Mouse (Mus musculus): Measurements from ENCODE around the gene Immp2l. TPM values are rescaled to one million over a fixed set of nuclear protein-coding genes. Genes with fewer than 3 reads are reported as not detected.
A peak's percentile ranks its signal among the peaks of the same experiment; 100 is the strongest.
"Not testable (repeated sequence)": the region's sequence is repeated elsewhere in the genome, so short reads cannot be mapped to it uniquely, and the experiment has no call there.

The Immp2l gene
- 1 to 10 TPM; 7.1 to 8.8 TPM for total RNA-seq (2021)
- long read RNA-seq, experiment 1 = 0 reads
- long read RNA-seq, experiment 2 = 0 reads

DNA sequence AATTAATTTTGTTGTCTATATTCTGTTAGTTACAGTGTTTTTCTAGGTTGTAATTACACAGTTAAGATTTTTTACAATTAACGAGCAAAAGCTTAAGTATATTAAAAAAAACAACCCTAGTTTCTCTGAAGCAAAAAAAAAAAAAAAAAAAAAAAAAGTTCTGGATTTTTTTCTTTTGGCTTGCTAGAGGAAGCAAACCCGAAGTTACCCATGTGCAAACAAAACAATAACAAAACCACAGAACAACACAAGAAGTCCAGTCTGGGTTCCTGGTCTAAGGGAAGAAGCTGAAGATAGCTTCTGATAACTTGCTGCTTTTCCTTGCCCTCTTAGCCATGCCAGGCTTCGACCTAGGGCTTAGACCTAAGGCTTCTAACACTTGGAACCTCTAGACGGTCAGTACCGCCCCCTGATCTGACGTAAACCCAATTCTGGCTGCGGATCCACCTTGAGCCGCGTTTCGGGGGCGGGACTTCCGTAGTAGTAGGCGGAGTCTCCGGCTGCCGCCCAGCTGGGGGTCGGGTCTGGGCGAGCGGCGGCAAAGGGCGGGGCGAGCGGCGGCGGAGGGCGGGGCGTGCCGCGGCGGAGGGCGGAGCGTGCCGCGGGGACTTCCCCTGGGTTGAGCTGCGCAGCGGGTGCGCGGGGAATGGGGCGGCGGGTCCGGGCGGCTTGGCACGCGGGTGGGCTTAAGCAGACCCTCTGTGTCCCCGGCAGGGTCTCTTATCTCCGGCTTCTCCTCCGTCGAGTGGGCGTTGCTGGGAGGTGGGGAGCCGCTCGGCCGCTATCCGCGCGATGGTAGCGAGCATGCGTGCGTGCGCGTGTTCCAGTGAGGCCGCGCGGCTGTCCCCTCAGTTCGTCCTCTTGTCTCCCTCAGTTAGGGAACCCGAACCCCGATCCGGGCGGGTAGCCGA lies at the start of gene Immp2l:
Gene Immp2l, plus strand, starts transcription at position 580 of the 911 bp plus-strand sequence.
- peak; percentile 93 for DNase-seq
- intact Hi-C loops (cut with DNase I; ENCODE audit: low total_unique reads) = no loop called here

DNA sequence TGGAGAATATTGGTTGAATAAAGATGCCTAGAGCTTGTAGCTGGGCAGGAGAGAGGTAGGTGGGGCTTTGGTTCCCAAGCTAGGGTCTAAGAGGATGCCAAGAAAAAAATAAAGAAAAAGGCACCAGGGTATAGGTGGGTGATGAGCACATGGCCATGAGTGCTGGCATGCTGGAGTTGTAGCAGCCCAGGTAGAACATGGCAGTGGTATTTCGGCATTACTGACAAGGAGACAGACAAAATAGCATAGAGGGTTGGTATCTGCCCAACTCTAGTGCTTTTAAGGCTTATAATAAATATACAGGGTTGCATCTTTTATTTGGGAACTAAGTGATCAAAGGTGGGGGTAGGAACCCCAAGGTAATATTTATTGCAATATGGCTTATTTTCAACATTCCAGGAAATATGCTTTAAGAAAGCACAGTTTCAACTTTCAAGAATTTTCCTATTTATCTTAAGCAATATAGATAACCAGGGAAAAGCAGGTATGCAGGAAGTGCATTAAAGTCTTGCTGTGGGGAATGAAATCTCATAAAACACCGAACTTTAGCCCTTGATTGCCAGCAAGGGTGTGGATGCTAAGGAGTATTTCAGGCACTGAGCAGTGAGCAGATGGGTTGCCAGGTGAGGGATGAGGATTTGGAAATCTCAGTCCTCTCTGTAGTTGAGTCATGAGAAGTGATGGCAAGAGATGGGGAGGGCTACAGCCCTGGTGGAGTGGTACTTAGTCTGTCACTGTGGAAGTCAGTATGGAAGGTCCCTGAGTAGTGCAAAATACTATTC lies 45.0 kb upstream of the Immp2l start:
- no peak for DNase-seq
- intact Hi-C loops (cut with DNase I; ENCODE audit: low total_unique reads) = no loop called here

DNA sequence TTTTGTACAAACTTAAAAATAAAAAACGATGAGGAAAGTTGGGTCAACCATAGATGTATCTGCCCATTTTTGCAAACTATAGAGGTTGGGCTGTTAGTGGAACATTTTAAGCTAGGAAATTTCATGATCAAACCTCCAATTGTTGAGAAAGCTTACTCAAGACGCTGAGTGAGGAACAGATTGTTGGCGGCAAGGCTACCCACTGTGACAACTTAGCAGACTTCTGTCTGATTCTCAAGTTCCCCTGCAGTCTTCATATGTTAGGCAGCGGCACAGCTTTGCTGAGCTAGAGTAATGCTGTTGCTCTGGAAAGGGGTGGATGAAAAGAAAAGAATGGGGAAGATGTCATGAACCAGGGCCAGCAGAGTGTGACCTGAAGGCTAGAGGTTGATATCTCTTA lies 44.2 kb upstream of the Immp2l start:
- no peak for DNase-seq
- intact Hi-C loops (cut with DNase I; ENCODE audit: low total_unique reads) = no loop called here

DNA sequence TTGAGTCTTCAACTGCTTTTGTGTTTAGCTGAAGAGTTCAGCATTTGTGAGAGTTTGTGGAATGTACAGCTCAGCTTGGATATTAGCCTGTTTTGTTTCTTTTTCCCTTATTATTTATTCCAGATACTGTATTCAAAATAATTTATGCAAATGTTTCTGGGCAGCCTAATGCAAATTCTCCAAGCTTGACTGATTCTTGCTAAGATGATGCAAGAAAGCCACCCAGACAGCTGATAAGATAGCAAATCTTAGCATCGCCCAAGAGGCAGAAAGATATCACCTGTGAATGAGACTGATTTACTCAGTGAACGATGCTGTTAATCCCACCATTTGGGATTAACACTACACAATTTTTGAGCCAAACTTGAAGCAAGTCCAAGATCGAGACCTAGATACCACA lies 43.7 kb upstream of the Immp2l start:
- no peak for DNase-seq
- intact Hi-C loops (cut with DNase I; ENCODE audit: low total_unique reads) = no loop called here

- no peak for DNase-seq
- intact Hi-C loops (cut with DNase I; ENCODE audit: low total_unique reads) = no loop called here
Measured at GRCm38 (mm10) chr12:40983021-40983420, 40.9 kb upstream of the Immp2l start.

GRCm38 (mm10) chr12:40984735-40985134 lies 39.2 kb upstream of the Immp2l start:
- intact Hi-C loops (cut with DNase I; ENCODE audit: low total_unique reads) = no loop called here
- DNase-seq = no peak

- intact Hi-C loops (cut with DNase I; ENCODE audit: low total_unique reads) = no loop called here
Measured at GRCm38 (mm10) chr12:40985791-40986190, 38.1 kb upstream of the Immp2l start.

DNA sequence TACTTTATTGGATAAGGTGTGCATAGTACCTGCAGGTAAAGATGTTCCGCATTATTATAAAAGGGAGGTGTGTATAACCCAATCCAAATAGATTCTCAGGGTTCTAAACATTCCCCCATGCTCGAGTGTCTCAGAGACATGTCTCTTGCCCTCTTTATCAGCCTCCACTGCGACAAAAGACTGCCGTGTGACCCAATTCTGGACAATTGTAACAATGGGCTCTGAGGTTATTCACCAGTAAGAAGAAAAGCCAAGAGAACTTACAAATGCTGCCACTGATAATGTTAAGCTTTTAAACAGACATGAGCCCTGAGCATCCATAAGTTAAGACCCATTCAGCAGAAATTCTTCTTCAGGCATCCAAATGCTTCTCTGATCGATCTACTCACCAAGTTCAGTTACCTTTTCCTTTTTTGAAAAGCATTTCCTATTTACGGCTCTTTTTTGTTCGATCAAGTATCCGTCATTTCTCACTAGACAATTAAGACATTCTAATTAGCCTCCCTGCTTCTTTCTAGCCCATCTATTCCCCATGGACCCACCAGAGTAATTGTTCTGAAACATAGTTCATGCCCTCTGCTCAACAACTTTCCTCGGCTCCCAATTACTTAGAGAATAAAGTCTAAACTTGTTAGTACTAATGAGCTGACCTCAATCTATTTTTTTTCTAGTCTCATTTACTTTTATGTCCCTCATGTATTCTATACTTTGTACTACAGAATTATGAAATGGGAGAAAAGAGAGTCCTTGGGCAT lies 35.4 kb upstream of the Immp2l start:
- no peak for DNase-seq
- intact Hi-C loops (cut with DNase I; ENCODE audit: low total_unique reads) = no loop called here

More at GRCm38 (mm10) chr12:40985791-40986190, 38.1 kb upstream of the Immp2l start:
- no peak for DNase-seq

DNA sequence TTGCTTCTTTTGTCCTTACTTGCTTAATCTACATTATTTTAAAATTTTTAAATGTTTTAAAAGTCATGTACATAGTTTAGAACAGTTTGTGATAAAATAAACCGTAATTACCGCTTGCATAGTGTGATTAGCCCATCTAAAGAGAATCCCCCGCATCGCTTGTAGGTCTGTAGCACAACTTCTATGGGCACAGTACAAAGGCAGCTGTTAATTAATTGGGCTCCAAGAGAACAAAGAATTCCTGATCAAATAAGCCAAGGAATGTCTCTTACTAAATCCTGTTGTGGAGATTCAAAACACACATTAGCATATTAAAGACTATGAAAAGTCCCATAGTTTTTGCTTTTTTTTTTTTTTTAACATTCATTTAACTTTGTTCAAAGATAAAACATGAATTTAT lies 32.2 kb upstream of the Immp2l start:
- no peak for DNase-seq
- intact Hi-C loops (cut with DNase I; ENCODE audit: low total_unique reads) = no loop called here

- intact Hi-C loops (cut with DNase I; ENCODE audit: low total_unique reads) = not testable (repeated sequence)
Measured at GRCm38 (mm10) chr12:40992237-40992636, 31.7 kb upstream of the Immp2l start.

DNA sequence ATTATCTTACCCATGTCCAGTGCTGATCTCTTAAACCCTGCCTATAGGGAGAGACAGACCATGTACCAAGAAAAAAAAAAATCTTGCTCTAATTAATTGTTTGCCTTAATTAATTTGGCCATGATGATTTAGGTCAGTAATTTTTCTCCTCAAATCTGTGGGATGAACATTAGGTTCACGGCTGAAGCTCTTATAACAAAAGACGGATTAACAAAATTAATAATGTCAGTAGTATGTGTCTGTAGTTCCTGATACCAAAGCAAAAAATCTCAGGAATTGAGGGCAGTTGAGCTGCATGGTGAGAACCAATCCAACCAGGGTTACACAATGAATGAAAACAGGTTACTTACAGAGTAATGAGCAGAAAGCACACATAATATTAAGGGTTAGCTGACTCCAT lies 29.0 kb upstream of the Immp2l start:
- intact Hi-C loops (cut with DNase I; ENCODE audit: low total_unique reads) = no loop called here

More at GRCm38 (mm10) chr12:40992237-40992636, 31.7 kb upstream of the Immp2l start:
- DNase-seq = not testable (repeated sequence)

GRCm38 (mm10) chr12:40995618-40996370 lies 28.1 kb upstream of the Immp2l start:
- no peak for DNase-seq
- intact Hi-C loops (cut with DNase I; ENCODE audit: low total_unique reads) = no loop called here

More for the DNA sequence above, 29.0 kb upstream of the Immp2l start:
- DNase-seq = no peak

- intact Hi-C loops (cut with DNase I; ENCODE audit: low total_unique reads) = no loop called here
- DNase-seq = no peak
Measured at GRCm38 (mm10) chr12:41022516-41022915, 1.4 kb upstream of the Immp2l start.

DNA sequence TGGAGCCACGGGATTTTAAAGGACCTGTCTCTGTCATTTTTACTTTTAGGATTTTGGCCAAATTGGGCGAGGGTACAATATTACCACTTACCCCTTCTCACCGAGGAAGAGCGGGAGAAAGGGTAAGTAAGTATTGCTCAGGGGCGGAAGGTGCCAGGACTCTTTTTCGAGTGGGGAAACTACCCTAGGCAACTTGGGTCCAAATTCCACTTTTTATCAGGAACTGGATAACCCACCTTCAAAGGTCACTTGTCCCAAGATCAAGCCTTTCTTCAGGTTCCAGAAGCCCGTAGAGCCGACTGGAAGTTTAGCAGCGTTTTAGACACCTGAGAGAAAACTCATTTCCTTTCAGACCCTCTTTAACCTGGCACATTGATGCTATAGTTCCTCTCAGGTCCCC lies 622 bp downstream of the Immp2l start:
- intact Hi-C loops (cut with DNase I; ENCODE audit: low total_unique reads) = no loop called here

GRCm38 (mm10) chr12:41027485-41027884 lies 3.6 kb downstream of the Immp2l start:
- DNase-seq = no peak
- intact Hi-C loops (cut with DNase I; ENCODE audit: low total_unique reads) = no loop called here

More for the DNA sequence above, 622 bp downstream of the Immp2l start:
- DNase-seq = no peak

GRCm38 (mm10) chr12:41031119-41031518 lies 7.2 kb downstream of the Immp2l start:
- intact Hi-C loops (cut with DNase I; ENCODE audit: low total_unique reads) = no loop called here
- DNase-seq = no peak

DNA sequence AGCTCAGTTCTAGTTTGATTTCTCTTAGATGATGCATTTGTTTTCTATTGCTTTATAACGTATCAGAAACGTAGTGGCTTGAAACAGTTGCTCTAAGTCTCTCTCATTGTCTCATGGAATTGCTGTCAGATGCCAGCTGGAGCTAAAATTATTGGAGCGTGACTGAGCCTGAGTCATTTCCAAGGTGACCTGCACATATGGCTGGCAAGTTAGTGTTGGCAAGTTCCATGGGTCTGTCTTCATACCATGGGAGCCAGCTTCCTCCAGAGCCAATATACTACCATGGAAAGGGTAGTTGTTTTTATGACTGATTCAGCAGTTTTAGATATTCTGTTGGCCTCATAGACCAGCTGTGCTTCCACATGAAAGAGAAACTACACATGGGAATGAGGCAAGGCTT lies 9.3 kb downstream of the Immp2l start:
- DNase-seq = no peak

DNA sequence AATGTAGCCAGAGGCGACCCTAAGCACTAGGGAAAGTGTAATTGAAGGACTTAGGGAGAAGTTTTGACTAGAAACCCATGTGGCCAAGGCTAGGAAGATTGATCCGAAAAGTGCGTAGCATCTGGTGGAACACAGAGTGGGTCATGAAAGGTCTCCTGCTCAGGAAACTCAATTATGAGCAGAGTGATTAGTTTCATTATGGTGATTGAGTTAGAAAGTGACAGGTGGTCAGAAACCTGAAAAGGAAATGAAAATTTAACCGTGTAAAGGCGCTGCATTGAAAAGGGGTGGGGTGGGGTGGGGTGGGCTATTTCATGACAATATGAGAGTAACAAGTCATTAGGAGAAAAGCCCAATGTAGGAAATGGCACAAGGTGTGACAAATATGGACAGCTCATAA lies 15.9 kb downstream of the Immp2l start:
- no peak for DNase-seq
- intact Hi-C loops (cut with DNase I; ENCODE audit: low total_unique reads) = no loop called here

More for the DNA sequence above, 9.3 kb downstream of the Immp2l start:
- intact Hi-C loops (cut with DNase I; ENCODE audit: low total_unique reads) = no loop called here

- DNase-seq = no peak
- intact Hi-C loops (cut with DNase I; ENCODE audit: low total_unique reads) = no loop called here
Measured at GRCm38 (mm10) chr12:41041737-41042136, 17.8 kb downstream of the Immp2l start.
